Mouse (Mus musculus) bone marrow macrophage, adult 2 months (primary cell): ENCODE results near the gene Gtf2a1l. TPM values are rescaled to one million over a fixed set of nuclear protein-coding genes. Genes with fewer than 3 reads are reported as not detected.

Experiments used
- H3K27ac ChIP-seq: 2 replicates; pipeline ENCODE4 v1.5.1; 2012; ENCODE audit warnings: low read depth, low read length; ENCODE audit not compliant: insufficient read depth
- H3K4me1 ChIP-seq: 2 replicates; pipeline ENCODE4 v1.6.1; 2012; ENCODE audit warnings: low read length; ENCODE audit not compliant: control insufficient read depth, insufficient read depth
- H3K4me3 ChIP-seq: 2 replicates; pipeline ENCODE4 v1.5.1; 2012; ENCODE audit warnings: mild to moderate bottlenecking, low read length, moderate library complexity; ENCODE audit not compliant: insufficient read depth
- CTCF ChIP-seq: IDR thresholded peaks from 2 replicates; pipeline ENCODE4 v1.5.1; 2012; ENCODE audit warnings: low read depth, mild to moderate bottlenecking, low read length, moderate library complexity
- POLR2A ChIP-seq: IDR thresholded peaks from 2 replicates; pipeline ENCODE4 v1.6.1; 2012; ENCODE audit warnings: mild to moderate bottlenecking, low read depth, low read length, borderline replicate concordance
- polyA plus RNA-seq: library from polyadenylated mRNA; stranded (reverse); fragments of >200 nt; gene quantifications from 2 replicates; pipeline ENCODE4 v1.2.4, GENCODE M21; 2012; ENCODE audit not compliant: missing spikeins, insufficient read depth, insufficient read length

Gtf2a1l gene
- polyA plus RNA-seq, result not detected in 2 replicates

GRCm38 (mm10) chr17:88668452-88668851 lies at the start of gene Gtf2a1l:
Gene Gtf2a1l (plus strand): TSS chr17:88668660.
- TF ChIP-seq CTCF (no peak), POLR2A (no peak)
- no peak within 1 kb of the TSS for H3K27ac ChIP-seq
- H3K4me3 ChIP-seq, result peak within 1 kb of the TSS; percentile 25; the same call in 1 of the 2 replicates
- H3K4me1 ChIP-seq, result peaks cover 3% of the 10 kb centered on the region; the same call in 1 of the 2 replicates

- no peak for TF ChIP-seq CTCF
- TF ChIP-seq POLR2A, result no peak
- H3K27ac ChIP-seq, result no peak overlapping the region
- peaks cover 8% of the 10 kb centered on the region for H3K4me1 ChIP-seq
- H3K4me3 ChIP-seq, result no peak overlapping the region
These were observed 47.5 kb upstream of the Gtf2a1l start for GRCm38 (mm10) chr17:88620935-88621334.

GRCm38 (mm10) chr17:88621374-88621773 lies 47.1 kb upstream of the Gtf2a1l start:
- TF ChIP-seq CTCF (no peak), POLR2A (no peak)
- no peak overlapping the region for H3K27ac ChIP-seq

GRCm38 (mm10) chr17:88622711-88623110 lies 45.7 kb upstream of the Gtf2a1l start:
- H3K27ac ChIP-seq, result no peak overlapping the region

More at GRCm38 (mm10) chr17:88621374-88621773, 47.1 kb upstream of the Gtf2a1l start:
- peaks cover 10% of the 10 kb centered on the region for H3K4me1 ChIP-seq
- no peak overlapping the region for H3K4me3 ChIP-seq

GRCm38 (mm10) chr17:88624386-88624785 lies 44.1 kb upstream of the Gtf2a1l start:
- TF ChIP-seq CTCF (no peak), POLR2A (no peak)
- peaks cover 13% of the 10 kb centered on the region for H3K4me1 ChIP-seq
- H3K27ac ChIP-seq, result no peak overlapping the region
- H3K4me3 ChIP-seq, result no peak overlapping the region

More at GRCm38 (mm10) chr17:88622711-88623110, 45.7 kb upstream of the Gtf2a1l start:
- Histone ChIP-seq H3K4me1 (peaks cover 10% of the 10 kb centered on the region), H3K4me3 (no peak overlapping the region)
- TF ChIP-seq CTCF, result no peak
- TF ChIP-seq POLR2A, result no peak

- H3K4me3 ChIP-seq, result no peak overlapping the region
- H3K27ac ChIP-seq, result no peak overlapping the region
- TF ChIP-seq CTCF (no peak), POLR2A (no peak)
- peaks cover 13% of the 10 kb centered on the region for H3K4me1 ChIP-seq
These were observed 43.1 kb upstream of the Gtf2a1l start for GRCm38 (mm10) chr17:88625350-88625749.

GRCm38 (mm10) chr17:88625931-88626330 lies 42.5 kb upstream of the Gtf2a1l start:
- Histone ChIP-seq H3K4me3 (no peak overlapping the region), H3K4me1 (peaks cover 13% of the 10 kb centered on the region), H3K27ac (no peak overlapping the region)
- TF ChIP-seq CTCF (no peak), POLR2A (no peak)

- peaks cover 13% of the 10 kb centered on the region for H3K4me1 ChIP-seq
- TF ChIP-seq POLR2A (no peak), CTCF (no peak)
- H3K4me3 ChIP-seq, result no peak overlapping the region
- no peak overlapping the region for H3K27ac ChIP-seq
These were observed 42.1 kb upstream of the Gtf2a1l start for GRCm38 (mm10) chr17:88626347-88626811.

- Histone ChIP-seq H3K4me1 (peaks cover 13% of the 10 kb centered on the region), H3K27ac (no peak overlapping the region), H3K4me3 (no peak overlapping the region)
- no peak for TF ChIP-seq POLR2A
- no peak for TF ChIP-seq CTCF
These were observed 41.3 kb upstream of the Gtf2a1l start for GRCm38 (mm10) chr17:88627150-88627549.

GRCm38 (mm10) chr17:88628676-88629380 lies 39.6 kb upstream of the Gtf2a1l start:
- TF ChIP-seq POLR2A (no peak), CTCF (no peak)
- no peak overlapping the region for H3K4me3 ChIP-seq
- H3K4me1 ChIP-seq, result peaks cover 13% of the 10 kb centered on the region
- H3K27ac ChIP-seq, result no peak overlapping the region
